Mouse (Mus musculus) liver, embryonic 14.5 days (tissue): ENCODE data around the gene Eme2. TPM values are rescaled to one million over a fixed set of nuclear protein-coding genes. Genes with fewer than 3 reads are reported as not detected.

Source experiments
- ATAC-seq: fragments of 200-750 bp; cut with Nextera tagmentation; 2 replicates; pipeline ENCODE4 v1.8.0; 2017; ENCODE audit warnings: moderate number of reproducible peaks, mild to moderate bottlenecking, moderate library complexity; ENCODE audit not compliant: insufficient read depth
- DNase-seq, 3 experiments: peaks; one replicate each; pipeline ENCODE4 v3.0.0-alpha.2; 2012 to 2013; ENCODE audit warnings: low read depth in 3 of 3, low spot score in 3 of 3
- H3K27ac ChIP-seq: fragments of 300-500 bp; sonication (generic); 2 replicates; pipeline ENCODE4 v1.5.1; 2014; ENCODE audit warnings: moderate library complexity, mild to moderate bottlenecking, control low read depth, inconsistent platforms
- H3K27me3 ChIP-seq: fragments of 300-500 bp; sonication (generic); 2 replicates; pipeline ENCODE4 v1.6.1; 2014; ENCODE audit warnings: mild to moderate bottlenecking, low read length, moderate library complexity; ENCODE audit not compliant: control insufficient read depth, insufficient read depth
- H3K36me3 ChIP-seq: fragments of 300-500 bp; sonication (generic); replicated peaks from 2 replicates; pipeline ENCODE4 v1.6.1; 2014; ENCODE audit warnings: low read depth; ENCODE audit not compliant: control insufficient read depth, insufficient read depth
- H3K4me1 ChIP-seq, 2 experiments: fragments of 200-500 bp in 1 of 2; fragments of 300-500 bp in 1 of 2; sonication (generic) in 1 of 2; replicated peaks; 2 replicates each; pipeline ENCODE4 v1.6.1; 2012 to 2014; ENCODE audit warnings: antibody characterized with exemption in 1 of 2, inconsistent platforms in 1 of 2, low read length in 1 of 2; ENCODE audit not compliant: control insufficient read depth in 2 of 2, insufficient read depth in 2 of 2
- H3K4me2 ChIP-seq: fragments of 300-500 bp; sonication (generic); 2 replicates; pipeline ENCODE4 v1.6.1; 2014; ENCODE audit warnings: low read depth, mild to moderate bottlenecking, control low read depth, moderate library complexity
- H3K4me3 ChIP-seq, 2 experiments: fragments of 200-500 bp in 1 of 2; fragments of 300-500 bp in 1 of 2; sonication (generic) in 1 of 2; 2 replicates each; pipeline ENCODE4 v1.5.1; 2012 to 2014; ENCODE audit warnings: low read depth in 2 of 2, low read length in 2 of 2, mild to moderate bottlenecking in 2 of 2, control low read depth in 1 of 2, inconsistent platforms in 1 of 2, moderate library complexity in 1 of 2; ENCODE audit not compliant: insufficient read depth in 1 of 2
- H3K9ac ChIP-seq: fragments of 300-500 bp; sonication (generic); replicated peaks from 2 replicates; pipeline ENCODE4 v1.6.1; 2014; ENCODE audit warnings: mild to moderate bottlenecking, control low read depth, moderate library complexity
- H3K9me3 ChIP-seq: fragments of 300-500 bp; sonication (generic); 2 replicates; pipeline ENCODE4 v1.6.1; 2016; ENCODE audit warnings: low read length, mixed read lengths; ENCODE audit not compliant: control insufficient read depth
- CTCF ChIP-seq: IDR thresholded peaks from 2 replicates; pipeline ENCODE4 v1.5.1; 2016; ENCODE audit warnings: antibody characterized with exemption, low read depth, control low read depth
- EP300 ChIP-seq: IDR thresholded peaks from 2 replicates; pipeline ENCODE4 v1.6.1; 2016; ENCODE audit warnings: antibody characterized with exemption, low read depth
- WGBS: fragments of 180-500 bp; shearing (Covaris S2); extraction: QIAGEN DNeasy Blood & Tissue Kit; methylation state at CpG from one replicate; pipeline ENCODE4 v1.1.7; 2014; ENCODE audit not compliant: insufficient replicate concordance; 5-methylcytosine and 5-hydroxymethylcytosine counted together
- polyA plus RNA-seq, 2 experiments: library from polyadenylated mRNA; depleted of rRNA in 1 of 2; stranded (reverse) in 1 of 2; unstranded in 1 of 2; fragments of >200 nt; fragmentation: Nextera tagmentation in 1 of 2; extraction: Ambion mirVana in 1 of 2; gene quantifications; 2 replicates each; pipeline versions ENCODE4 v1.2.1 to v1.2.3; 2012 to 2014

Gene Eme2
- polyA plus RNA-seq, 2 experiments = 7.4 to 9.4 TPM

- peaks cover 55% of the 10 kb centered on the region for H3K36me3 ChIP-seq
- peak; percentile 63 for TF ChIP-seq EP300
- TF ChIP-seq CTCF = peak; percentile 32; the same call in 1 of the 2 replicates
These were observed 8.6 kb downstream of the Eme2 start, which contains the start of the genes Nubp2 and Spsb3 for GRCm38 (mm10) chr17:24886134-24886931. Gene Nubp2 (minus strand): TSS chr17:24886349. Gene Spsb3 (plus strand): TSS chr17:24886643.

GRCm38 (mm10) chr17:24885356-24886133, 9.3 kb downstream of the Eme2 start:
- peaks cover 14 to 19% of the 10 kb centered on the region in 2 experiments for H3K4me1 ChIP-seq
- H3K36me3 ChIP-seq = peaks cover 47% of the 10 kb centered on the region
- peak overlapping the region; percentile 40 for H3K27ac ChIP-seq

More at GRCm38 (mm10) chr17:24886134-24886931, 8.6 kb downstream of the Eme2 start, which contains the start of the genes Nubp2 and Spsb3:
- Histone ChIP-seq H3K9ac (peak within 1 kb of the TSS; percentile 81), H3K27ac (peak within 1 kb of the TSS; percentile 52), H3K9me3 (no peaks in the 10 kb centered on the region), H3K4me3 (peak within 1 kb of the TSS; percentile 96 to 97), H3K4me2 (peak within 1 kb of the TSS; percentile 99), H3K27me3 (no peaks in the 10 kb centered on the region), H3K4me1 (peaks cover 14 to 19% of the 10 kb centered on the region in 2 experiments)
- WGBS = under 1% methylated on average over 69 of the region's 69 CpGs
- DNase-seq (peak; percentile 99 to 100 (median 100)), ATAC-seq (peak; percentile 89)

DNA sequence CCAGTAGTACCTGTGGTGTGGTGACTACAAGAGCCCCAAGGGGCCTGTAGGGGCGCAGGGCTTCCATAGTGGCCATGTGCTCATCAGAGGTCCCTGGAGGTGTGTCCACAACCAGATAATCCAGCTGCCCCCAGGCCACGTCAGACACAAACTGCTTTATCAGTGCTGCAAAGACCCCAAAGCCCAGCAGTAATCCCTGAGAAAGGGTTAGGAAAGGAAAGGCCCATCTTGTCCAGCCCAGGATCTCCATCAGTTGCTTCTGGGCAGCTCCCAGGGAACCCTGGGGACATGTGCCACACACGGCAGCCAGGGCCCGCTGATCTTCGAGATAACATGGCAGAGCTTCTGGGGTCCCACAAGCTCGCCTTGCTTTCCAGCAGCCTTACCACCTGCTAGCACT, 10.5 kb downstream of the Eme2 start:
- 72% methylated on average over 6 of the region's 6 CpGs for WGBS
- H3K36me3 ChIP-seq = peaks cover 36% of the 10 kb centered on the region
- peaks cover 14 to 19% of the 10 kb centered on the region in 2 experiments for H3K4me1 ChIP-seq
- H3K4me3 ChIP-seq = 0 out of 4 replicates have a peak overlapping the region, but pooled peaks have one; percentile 96 to 97
- DNase-seq = no peak
- peak overlapping the region; percentile 99; the same call in 1 of the 2 replicates for H3K4me2 ChIP-seq
- peak overlapping the region; percentile 81; the same call in 1 of the 2 replicates for H3K9ac ChIP-seq
- no peaks in the 10 kb centered on the region for H3K27me3 ChIP-seq
- TF ChIP-seq CTCF = no peak
- no peak for TF ChIP-seq EP300
- H3K27ac ChIP-seq = no peak overlapping the region
- ATAC-seq = no peak
- no peaks in the 10 kb centered on the region for H3K9me3 ChIP-seq

More at GRCm38 (mm10) chr17:24885356-24886133, 9.3 kb downstream of the Eme2 start:
- 20% methylated on average over 22 of the region's 22 CpGs for WGBS
- no peaks in the 10 kb centered on the region for H3K9me3 ChIP-seq
- H3K9ac ChIP-seq = peak overlapping the region; percentile 81
- H3K27me3 ChIP-seq = no peaks in the 10 kb centered on the region
- H3K4me2 ChIP-seq = peak overlapping the region; percentile 99
- ATAC-seq (no peak), DNase-seq (no peak)
- no peak for TF ChIP-seq CTCF
- TF ChIP-seq EP300 = no peak
- peak overlapping the region; percentile 96 to 97 for H3K4me3 ChIP-seq

DNA sequence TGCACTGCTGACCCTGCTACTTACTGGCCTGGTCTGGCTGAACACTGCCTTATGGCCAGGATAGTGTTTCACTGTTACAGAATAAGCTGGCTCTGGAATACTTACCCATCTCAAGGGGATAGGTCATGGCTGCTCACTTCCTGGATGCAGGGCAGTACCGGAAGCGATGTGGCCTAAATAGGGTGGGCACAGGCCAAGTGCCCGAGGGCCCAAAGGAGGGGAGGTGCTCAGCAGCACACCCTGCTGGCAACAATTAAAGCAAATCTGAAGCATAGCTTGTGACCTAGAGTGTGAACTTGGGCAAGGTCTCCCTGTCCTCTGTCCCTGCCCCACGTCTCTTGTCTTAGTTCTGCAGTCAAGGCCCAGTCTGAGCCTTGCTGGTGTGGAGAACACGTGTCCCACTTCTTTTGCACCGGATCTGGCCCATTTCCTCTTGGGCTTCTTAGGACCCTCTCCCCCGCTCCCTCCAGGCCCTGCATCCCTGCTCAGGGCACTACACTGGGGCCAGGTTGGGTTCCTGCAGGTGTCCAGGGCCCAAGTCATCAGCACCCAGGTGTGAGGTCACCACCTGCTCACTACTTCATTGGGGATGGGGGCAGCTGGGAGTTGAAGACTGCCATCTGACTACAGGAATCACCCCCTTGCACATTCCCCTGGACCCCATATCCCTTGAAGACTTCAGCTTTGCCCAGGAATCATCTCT, 13.0 kb downstream of the Eme2 start:
- WGBS = 47% methylated on average over 7 of the region's 7 CpGs
- TF ChIP-seq CTCF (peak; percentile 84), EP300 (no peak)
- ATAC-seq = no peak
- Histone ChIP-seq H3K9ac (no peak overlapping the region), H3K36me3 (peaks cover 24% of the 10 kb centered on the region), H3K9me3 (no peaks in the 10 kb centered on the region), H3K4me3 (no peak overlapping the region), H3K4me2 (no peak overlapping the region), H3K27ac (no peak overlapping the region), H3K4me1 (peaks cover 2 to 10% of the 10 kb centered on the region in 2 experiments; a peak in 2 of 4 replicates), H3K27me3 (no peaks in the 10 kb centered on the region)
- no peak for DNase-seq
